In genomic region chr5:101854667-101855066, GRCm38 (mm10) we compare ENCODE assay signal across 11 mouse cellular contexts.
A peak's percentile ranks its signal among the peaks of the same experiment; 100 is the strongest.
DNase-seq lines count a peak whose midpoint lies in the region; ATAC-seq and TF ChIP-seq lines count a peak whose summit lies in the region.
"Had no signal": no experiment of that assay in that cellular context is flagged by ENCODE, and none has a peak within 500 bp of the region (broad histone marks: within the 10 kb centered on the region; RNA-seq: fewer than 3 reads in every experiment).

No protein-coding gene starts in this region.

- 91% methylated on average over 7 of the region's 7 CpGs for WGBS in thymus, adult 2 months
- 77% methylated on average over 7 of the region's 7 CpGs for WGBS in liver, embryonic 16.5 days (ENCODE audit: insufficient replicate concordance)

- no peaks in the 10 kb centered on the region for H3K4me1 ChIP-seq in thymus, adult 2 months (replicated peaks; ENCODE audit: control insufficient read depth, insufficient read depth, low read length)
- no peaks in the 10 kb centered on the region for H3K4me1 ChIP-seq in liver, embryonic 16.5 days (ENCODE audit: control insufficient read depth, low read depth, low read length)
- H3K4me1 ChIP-seq: forebrain, embryonic 15.5 days had no signal

- peak; percentile 24 for DNase-seq in gastrocnemius, postnatal 14 days
- DNase-seq in gastrocnemius, postnatal 4 days (ENCODE audit: low spot score in 2 of 2): no peak
- DNase-seq in thymus, postnatal 4 days: peak; percentile 18
- DNase-seq in thymus, adult 2 months: no peak
- no peak for DNase-seq in spleen, adult 12 weeks (ENCODE audit: low spot score)
- no peak for DNase-seq in ovary, postnatal 10 days (ENCODE audit: low spot score)
- DNase-seq: heart, postnatal 14 days; thymus, postnatal 36 days had no signal

- no peak overlapping the region for H3K4me2 ChIP-seq in liver, embryonic 16.5 days (ENCODE audit: low read depth, low read length)
- H3K4me2 ChIP-seq: forebrain, embryonic 15.5 days had no signal

- no peaks in the 10 kb centered on the region for H3K36me3 ChIP-seq in thymus, adult 2 months (ENCODE audit: control insufficient read depth, insufficient read depth, low read length)
- peaks cover 17% of the 10 kb centered on the region for H3K36me3 ChIP-seq in liver, embryonic 16.5 days (ENCODE audit: control insufficient read depth, insufficient read depth)

- TF ChIP-seq CTCF in thymus, adult 2 months (IDR thresholded peaks at IDR 0.05; ENCODE audit: borderline replicate concordance, control insufficient read depth, extremely low read depth, insufficient read depth, low read length, poor library complexity): no peak

- no peak overlapping the region for H3K4me3 ChIP-seq in thymus, adult 2 months (ENCODE audit: control insufficient read depth, insufficient read depth, low read length)
- H3K4me3 ChIP-seq in liver, embryonic 16.5 days (ENCODE audit: low read depth, low read length): no peak overlapping the region
- H3K4me3 ChIP-seq: forebrain, embryonic 15.5 days had no signal

- intact Hi-C loops in gastrocnemius, postnatal 14 days (cut with DNase I; ENCODE audit: low total_unique reads): no loop called here

- TF ChIP-seq POLR2A in thymus, adult 2 months (IDR thresholded peaks at IDR 0.05; ENCODE audit: control insufficient read depth, extremely low read depth, insufficient read depth, low read length, poor library complexity): no peak

- ATAC-seq in liver, embryonic 16.5 days (ENCODE audit: low read depth): peak; percentile 16; the same call in 1 of the 2 replicates
- ATAC-seq: forebrain, embryonic 15.5 days; midbrain, embryonic 16.5 days had no signal

- H3K9me3 ChIP-seq in liver, embryonic 16.5 days (replicated peaks; ENCODE audit: control insufficient read depth, low read length): no peaks in the 10 kb centered on the region
- H3K9me3 ChIP-seq: forebrain, embryonic 15.5 days had no signal

- no peak overlapping the region for H3K9ac ChIP-seq in liver, embryonic 16.5 days (ENCODE audit: low read depth, low read length)
- H3K9ac ChIP-seq: forebrain, embryonic 15.5 days had no signal

- no peaks in the 10 kb centered on the region for H3K27me3 ChIP-seq in thymus, adult 2 months (ENCODE audit: control insufficient read depth, insufficient read depth, low read length)
- no peaks in the 10 kb centered on the region for H3K27me3 ChIP-seq in liver, embryonic 16.5 days (ENCODE audit: control insufficient read depth, insufficient read depth, low read depth, low read length)
- H3K27me3 ChIP-seq: forebrain, embryonic 15.5 days had no signal

- no peak overlapping the region for H3K27ac ChIP-seq in thymus, adult 2 months (ENCODE audit: control insufficient read depth, insufficient read depth, low read length)
- no peak overlapping the region for H3K27ac ChIP-seq in liver, embryonic 16.5 days (ENCODE audit: low read length)
- H3K27ac ChIP-seq: forebrain, embryonic 15.5 days had no signal

Comparison
In these comparisons a context has a peak if more than half of its experiments do, and no peak if none do; other contexts are left out.
1. DNase-seq: peak in gastrocnemius, postnatal 14 days (single experiment) and thymus, postnatal 4 days (single experiment); none in gastrocnemius, postnatal 4 days (0 of 2), thymus, adult 2 months (single experiment), spleen, adult 12 weeks (single experiment) and ovary, postnatal 10 days (single experiment).